Mouse (Mus musculus) T-helper 17 cell (primary cell): Measurements from ENCODE around the gene Zmym2.

Experiments
- in situ Hi-C, 2 experiments: fragments of 300-600 bp; cut with MboI, MseI; formaldehyde crosslinking; loops; 1 replicate in 1 of 2; 2 replicates in 1 of 2; pipeline ENCODE4 v1.15.1; 2025; ENCODE audit warnings: high pct_unique_total_duplicates in 2 of 2

Gene Zmym2

DNA sequence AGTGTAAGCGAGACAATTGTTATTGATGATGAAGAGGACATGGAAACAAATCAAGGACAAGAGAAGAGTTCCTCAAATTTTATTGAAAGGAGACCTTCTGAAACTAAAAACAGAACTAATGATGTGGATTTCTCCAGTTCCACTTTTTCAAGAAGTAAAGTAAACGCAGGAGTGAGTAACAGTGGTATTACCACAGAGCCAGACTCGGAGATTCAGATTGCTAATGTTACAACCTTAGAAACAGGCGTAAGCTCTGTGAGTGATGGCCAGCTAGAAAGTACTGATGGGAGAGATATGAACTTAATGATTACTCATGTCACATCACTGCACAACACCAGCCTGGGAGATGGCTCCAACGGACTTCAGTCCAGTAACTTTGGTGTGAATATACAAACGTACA is 16.6 kb downstream of the Zmym2 start:
- in situ Hi-C loops, result loop anchor here in 1 of 2 experiments (10.0 kb wide), 1 partner anchor 502 kb away; no protein-coding TSS in a partner anchor

DNA sequence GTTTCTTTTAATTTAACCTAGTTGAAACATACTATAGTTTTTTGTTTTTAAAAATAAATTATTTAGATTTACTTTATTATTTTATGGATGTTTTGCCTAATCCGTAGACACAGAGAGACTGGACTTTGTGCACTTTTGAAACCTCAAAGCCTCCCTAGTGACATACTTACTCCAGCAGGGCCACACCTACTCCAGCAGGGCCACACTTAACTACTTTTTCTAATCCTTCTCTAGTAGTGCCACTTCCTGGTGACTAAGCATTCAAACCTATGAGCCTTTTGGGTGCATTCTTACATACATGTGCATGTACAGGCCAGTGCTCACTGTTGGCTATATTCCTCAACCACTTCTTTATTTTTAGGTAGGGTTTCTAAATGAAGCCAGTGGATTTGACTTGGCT is 19.2 kb downstream of the Zmym2 start:
- in situ Hi-C loops, result loop anchor here in 1 of 2 experiments (10.0 kb wide), 1 partner anchor 499 kb away; no protein-coding TSS in a partner anchor

DNA sequence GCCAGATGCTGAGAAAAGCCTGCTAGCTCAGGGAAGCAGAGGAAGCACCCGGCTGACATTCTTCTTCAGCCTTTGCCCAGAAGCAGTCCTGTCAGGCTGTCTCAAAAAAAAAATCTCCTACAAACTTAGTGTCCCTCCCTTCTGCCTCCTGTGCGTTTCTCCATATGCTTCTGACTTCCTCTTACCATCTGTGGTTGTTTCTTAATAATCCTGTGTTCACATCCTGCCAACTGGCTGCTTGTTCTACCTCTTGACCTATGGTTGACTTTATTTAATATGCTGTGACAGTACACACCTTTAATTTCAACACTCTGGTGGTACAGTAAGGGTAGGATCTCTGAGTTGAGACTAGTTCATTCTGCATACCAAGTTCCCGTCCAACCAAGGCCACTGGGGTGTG is 32.1 kb downstream of the Zmym2 start:
- in situ Hi-C loops, result no loop called here

DNA sequence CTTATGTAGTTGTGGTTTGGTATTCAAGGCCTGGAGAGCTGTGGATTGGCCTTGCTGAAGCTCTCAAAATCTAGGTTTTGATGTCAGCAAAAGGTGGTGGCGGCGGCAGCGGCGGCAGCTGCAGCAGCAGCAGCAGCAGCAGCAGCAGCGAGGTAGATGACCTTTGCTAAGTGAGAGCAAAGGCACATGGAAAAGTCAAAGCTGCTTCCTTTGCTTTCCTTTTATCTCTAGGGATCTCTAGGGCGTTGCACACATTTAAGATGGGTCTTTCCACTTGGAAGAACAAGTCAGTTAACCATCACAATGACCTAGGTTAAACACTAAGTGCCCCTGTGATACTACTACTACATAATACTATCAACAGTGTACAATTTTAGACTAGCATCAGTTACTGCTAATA is 49.0 kb downstream of the Zmym2 start:
- in situ Hi-C loops, result no loop called here

DNA sequence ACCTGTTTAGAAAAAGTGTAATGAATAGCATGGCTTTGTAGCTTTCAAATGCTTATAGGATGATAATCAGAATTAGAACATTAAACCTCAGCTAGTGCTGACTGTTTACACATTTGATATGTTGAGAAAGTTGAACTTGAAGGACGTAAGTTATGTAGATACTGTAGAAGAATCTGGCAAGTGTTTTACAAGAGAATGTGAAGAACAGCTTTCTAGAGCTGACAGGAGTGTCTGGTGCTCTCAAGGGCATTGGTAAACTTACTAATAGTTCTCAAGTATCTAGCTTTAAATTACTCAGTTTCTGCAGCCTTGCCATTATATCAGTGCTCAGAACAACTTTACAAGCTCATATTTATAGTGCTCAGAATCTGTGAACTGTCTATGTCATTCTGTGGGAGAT is 53.5 kb downstream of the Zmym2 start:
- in situ Hi-C loops, result no loop called here

DNA sequence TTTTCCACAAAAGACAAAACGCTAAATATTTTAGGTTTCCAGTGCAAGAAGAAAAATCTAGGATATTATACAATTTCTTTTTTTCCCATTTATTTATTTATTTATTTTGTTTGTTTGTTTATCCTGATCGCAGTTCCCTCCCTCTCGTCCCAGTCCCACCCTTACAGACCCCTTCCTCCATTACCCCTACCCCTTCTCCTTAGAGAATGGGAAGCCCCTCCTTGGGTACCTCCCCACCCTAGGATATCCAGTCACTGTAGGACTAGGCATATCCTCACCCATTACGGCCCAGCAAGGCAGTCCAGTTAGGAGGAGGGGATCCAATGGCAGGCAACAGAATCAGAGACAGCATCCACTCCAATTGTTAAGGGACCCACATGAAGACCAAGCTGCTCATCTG is 66.5 kb downstream of the Zmym2 start:
- in situ Hi-C loops, result no loop called here

DNA sequence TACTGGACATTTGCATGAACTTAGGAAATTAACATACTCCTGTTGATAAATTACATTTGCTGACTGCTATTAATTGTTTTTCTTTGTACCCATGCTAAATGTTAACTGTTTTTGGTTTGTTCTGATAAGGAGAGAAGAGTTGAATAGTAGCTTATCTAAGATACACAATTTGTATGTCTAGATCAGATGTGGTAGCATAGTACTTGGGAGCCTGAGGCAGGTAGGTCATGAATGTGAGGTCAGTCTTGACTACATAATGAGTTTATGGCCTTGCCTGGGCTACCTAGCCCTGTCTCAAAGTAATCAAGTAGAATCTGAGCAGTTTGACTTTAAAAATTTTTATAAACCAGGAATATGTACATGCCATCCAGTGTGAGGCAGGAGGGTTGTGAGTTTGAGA is 67.9 kb downstream of the Zmym2 start:
- in situ Hi-C loops, result no loop called here

DNA sequence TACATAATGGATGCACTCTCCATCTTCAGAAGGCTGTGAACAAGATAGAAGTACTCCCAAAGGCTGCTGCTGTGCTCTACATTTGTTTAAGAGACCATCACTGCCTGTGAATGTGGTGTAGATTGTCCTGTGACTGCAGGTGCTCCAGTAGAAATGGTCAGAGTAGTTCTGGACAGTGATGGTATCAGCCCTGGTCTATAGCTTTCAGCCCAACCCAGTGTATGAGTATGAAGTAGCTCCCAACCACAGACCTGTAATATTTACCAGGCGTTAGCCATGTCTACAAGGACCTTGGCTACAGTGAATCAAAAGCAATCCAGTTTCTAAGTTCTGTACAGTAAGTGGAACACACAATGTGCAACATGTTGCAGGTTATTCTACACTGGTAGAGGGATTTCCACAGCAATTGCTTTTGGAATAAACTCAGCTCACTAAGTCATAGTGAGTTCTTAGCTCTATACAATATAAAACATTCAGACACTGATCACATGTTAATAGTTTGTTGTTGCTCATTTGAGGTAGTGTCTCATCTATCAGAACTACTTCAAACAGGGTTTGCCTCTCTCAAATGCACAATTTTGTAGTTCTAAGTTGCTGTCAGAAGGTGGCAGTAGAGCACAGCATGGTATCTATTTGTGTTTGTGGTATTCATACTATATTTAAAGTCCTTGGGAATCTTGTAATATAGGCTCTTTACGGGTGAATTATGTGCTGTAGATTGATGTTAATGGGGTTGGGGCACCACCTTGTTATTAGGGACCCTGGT is 77.7 kb downstream of the Zmym2 start:
- in situ Hi-C loops, result no loop called here

DNA sequence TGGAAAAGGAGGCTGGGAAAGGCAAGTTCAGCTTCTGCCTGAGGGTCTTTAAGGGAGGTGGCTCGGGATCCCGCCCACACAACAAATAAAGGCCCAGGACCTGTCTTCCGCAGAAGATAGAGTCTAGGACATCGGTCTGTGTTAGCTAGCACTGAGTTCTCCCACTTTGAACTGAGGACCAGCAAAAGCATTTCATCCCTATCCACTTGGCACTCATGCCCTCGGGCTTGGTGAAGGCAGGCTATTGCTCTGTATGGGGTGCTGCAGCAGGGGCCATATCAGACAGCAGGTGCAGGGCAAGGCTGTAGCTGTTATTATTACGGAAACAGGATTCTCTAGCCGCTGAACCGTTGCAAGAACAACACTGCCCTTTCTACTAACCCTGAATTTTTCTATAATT is 83.2 kb downstream of the Zmym2 start:
- in situ Hi-C loops, result loop anchor here (5.0 to 10.0 kb wide), 2 partner anchors 98 to 645 kb away; no protein-coding TSS in a partner anchor

DNA sequence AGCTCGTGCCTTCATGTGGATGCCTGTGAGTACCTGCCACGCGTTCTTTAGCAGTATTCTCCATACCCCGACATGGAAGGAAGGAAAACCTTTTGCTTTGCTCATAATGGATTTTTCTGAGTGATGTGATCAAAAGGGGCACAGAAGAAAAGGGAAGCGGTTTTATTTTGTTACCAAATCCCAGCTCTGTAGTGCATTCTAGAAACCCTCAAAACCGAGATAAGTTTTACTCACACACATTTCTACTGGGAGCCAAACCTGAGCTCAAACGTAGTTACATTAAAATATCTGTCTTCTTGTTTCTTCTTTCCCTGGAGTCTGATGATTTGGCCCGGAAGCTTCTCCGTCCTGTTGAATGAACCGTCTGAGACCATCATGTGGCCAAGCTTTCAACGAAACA is 83.7 kb downstream of the Zmym2 start:
- in situ Hi-C loops, result loop anchor here in 1 of 2 experiments (10.0 kb wide), 1 partner anchor 645 kb away; no protein-coding TSS in a partner anchor

DNA sequence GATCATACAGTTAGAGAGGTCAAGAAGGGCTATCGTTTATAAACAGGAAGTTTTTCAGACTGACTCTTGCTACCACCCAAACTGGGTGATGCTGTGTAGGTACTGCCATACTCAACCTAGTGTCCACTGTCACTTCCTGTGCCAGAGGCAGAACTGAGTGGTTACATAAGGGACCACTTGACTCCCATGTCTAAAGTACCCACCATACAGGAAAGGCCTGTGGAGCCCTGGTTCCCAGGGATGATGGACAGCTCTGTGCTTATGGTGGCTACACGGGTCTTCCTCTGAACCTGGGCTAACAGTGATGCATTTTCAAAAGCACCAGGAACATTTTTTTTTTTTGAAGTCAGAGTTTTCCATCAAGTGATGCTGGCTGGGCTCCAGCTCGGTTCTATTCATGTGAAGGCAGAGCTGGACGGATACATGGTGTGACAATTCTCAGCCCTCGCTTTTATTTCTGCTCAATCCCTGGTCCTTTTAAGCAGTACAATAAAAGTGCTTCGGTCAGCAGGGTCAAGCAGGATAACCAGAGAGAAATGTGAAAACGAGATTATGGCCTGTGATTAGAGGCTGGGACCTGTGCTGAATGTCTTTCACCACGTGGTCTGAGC is 91.7 kb downstream of the Zmym2 start:
- in situ Hi-C loops, result loop anchor here in 1 of 2 experiments (10.0 kb wide), 1 partner anchor 653 kb away; no protein-coding TSS in a partner anchor

DNA sequence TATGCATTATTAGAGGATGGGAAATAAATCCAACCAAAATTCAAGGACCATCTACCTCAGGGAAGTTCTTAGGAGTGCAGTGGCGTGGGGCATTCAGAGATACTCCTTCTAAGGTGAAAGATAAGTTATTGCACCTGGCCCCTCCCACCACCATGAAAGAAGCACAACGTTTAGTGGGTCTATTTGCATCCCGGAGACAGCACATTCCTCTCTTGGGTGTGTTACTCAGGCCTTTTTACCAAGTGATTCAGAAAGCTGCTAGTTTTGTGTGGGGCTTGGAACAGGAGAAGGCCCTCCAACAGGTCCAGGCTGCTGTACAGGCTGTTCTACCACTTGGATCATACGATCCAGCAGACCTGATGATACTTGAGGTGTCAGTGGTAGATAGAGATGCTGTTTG is 102.2 kb downstream of the Zmym2 start:
- in situ Hi-C loops, result no loop called here
